Mouse (Mus musculus) left cerebral cortex, adult 11 months (tissue): Measurements from ENCODE around the gene Wdr95.

Experiments
- DNase-seq: peaks from one replicate; pipeline ENCODE4 v3.0.0; 2022; ENCODE audit warnings: low spot score

Wdr95 gene

GRCm38 (mm10) chr5:149623815-149624675, 95.6 kb downstream of the Wdr95 start:
- no peak for DNase-seq

DNA sequence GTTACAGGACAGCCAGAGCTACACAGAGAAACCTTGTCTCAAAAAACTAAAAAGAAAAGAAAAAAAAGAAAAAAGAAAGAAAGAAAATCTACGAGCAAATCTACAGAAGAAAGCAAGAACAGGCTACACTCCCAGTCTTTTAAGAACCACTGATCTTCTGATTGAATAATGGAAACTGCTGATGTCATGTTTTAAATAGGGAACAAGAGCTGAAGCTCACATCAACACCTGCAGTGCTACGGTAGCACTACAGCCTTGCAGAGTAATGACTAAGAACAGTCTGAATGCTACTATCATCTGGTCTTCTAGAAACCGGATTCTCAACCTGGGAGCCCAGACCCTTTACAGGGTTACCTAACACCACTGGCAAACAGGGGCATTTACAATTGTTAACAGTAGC, 97.1 kb downstream of the Wdr95 start:
- no peak for DNase-seq

DNA sequence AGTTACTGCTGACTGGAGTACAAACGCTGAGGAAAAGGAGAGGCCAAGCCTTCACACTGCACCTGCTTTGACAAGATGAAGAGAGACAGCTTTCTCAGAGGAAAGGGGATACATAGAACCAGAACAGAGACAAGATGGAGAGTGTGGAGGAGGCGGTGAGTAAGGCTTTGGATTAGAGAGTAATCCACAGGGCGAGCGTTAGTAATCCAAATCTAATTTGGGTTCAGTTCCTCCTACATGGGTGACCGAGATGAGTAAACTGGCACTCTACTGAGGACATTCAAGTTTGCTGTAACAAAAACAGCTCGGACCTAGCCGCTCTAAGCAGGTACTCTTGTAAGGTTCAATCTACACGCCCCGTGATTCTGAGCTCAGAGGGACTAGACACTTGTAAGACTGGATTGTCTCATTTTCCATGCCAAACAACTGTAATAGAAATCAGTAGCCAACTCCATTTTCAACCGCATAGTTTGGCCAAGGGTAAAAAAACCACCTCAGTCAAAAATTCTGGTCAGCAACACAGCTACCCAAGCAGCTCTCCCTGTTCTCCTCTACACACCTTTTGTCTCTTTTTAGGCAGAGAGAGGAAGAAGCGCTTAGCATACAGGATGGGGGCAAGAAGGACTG, 106.0 kb downstream of the Wdr95 start:
- no peak for DNase-seq

DNA sequence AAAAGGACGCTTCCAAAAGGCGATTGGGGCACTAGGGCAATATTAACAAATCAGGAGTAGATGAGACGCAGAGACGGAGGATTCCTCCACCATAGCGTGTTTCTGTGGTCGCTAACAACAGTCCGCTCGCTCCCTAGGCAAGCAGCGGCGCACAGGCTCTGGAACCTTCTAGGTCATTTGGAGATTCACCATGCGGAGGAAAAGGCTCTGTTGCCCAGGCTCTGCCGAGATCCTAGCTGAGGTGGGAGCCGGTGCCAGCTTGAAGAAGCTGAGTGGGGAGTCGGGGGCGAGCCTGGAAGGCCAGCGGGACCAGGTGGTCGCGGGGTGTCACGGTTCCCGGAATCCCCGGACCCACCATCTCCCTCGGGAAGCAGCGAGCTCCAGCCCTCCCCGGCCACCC, 107.1 kb downstream of the Wdr95 start:
- DNase-seq: no peak

GRCm38 (mm10) chr5:149636075-149636920, 107.8 kb downstream of the Wdr95 start, which contains the start of gene Hsph1:
Hsph1 (minus strand) TSS chr5:149636376.
- peak; percentile 99 for DNase-seq

DNA sequence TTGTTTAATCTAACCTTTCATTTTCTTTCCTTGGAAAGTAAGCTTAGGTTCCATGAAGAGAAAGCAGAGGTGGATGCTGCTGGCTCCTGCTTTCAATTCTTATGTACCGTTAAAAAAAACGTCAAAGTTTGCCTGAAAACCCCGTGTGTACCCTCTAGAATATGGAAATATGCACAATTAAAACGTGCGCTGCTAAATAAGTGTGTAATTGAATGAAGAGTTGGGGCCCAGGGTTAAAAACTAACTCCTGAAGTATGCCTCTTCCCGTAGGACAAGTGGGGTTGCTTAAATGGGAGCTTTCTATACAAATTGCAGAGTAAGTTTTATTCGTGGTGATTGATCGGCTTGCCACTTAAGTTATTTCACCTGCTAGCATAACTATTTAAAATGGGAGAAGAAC, 108.8 kb downstream of the Wdr95 start:
- no peak for DNase-seq

DNA sequence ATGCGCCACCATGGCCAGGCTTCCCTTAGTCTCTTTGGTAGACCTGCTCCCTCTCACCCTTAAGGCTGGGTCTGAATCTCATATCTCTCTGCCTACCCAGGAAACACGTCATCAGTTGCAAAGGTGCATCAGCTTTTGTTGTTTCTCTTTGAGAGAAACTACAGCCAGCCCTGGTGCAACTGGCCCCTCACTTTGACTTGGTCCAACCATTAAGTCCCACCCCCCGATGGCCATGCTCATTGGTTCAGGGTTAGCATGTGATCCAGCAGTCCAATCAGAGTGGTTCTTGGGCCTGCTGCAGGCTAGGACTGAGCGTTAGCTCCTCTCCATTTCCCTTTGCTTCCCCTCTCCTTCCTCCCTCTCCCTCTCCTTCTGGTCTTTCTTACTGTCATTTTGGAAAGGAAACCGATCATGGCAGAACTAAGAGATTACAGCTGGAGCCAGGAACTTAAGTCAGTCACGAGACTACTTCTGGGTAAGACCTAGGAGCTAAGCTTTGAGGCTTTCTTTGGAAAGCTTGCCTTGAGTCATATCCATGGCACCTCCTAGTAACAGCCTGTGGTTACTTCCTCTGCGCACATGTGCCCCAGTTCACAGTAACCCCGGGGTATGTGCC, 112.9 kb downstream of the Wdr95 start:
- DNase-seq: no peak

GRCm38 (mm10) chr5:149642366-149642765, 113.9 kb downstream of the Wdr95 start:
- DNase-seq: no peak

- peak; percentile 43 for DNase-seq
These were observed 114.5 kb downstream of the Wdr95 start for GRCm38 (mm10) chr5:149642783-149643509.

DNA sequence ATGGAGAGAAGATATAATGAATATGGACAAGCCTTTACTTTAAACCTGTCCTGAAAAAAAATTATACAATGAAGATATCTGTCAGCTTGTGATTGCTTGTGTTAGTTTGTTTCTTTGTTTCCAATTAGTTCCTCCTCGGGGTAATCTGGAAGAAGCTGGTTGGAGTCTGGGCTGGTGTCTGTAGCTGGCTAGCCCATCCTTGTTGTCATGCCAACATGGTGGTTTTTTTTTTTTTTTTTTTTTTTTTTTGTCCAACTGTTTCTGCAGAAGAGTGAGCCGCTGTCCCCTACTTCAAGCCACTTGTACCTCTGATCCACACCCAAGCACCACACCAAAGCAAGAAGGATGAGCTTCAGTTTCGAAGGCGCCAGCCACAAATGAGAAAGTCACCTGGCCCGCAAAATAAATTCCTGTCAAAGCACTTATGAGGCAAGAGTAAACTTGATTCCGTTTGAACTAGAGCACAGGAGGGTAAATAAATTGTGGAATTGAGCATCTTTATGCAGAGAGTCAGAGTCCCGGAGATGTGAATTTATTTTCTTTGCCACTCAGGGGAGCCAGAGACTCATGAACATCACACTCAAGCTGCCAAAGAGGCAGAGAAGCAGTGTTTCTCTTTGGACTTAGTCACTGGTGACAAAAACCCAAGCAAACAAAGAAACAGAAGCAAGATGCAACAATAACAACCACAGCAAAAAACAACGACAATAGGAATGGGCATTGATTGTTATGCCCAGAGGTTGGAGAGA, 119.1 kb downstream of the Wdr95 start:
- DNase-seq: no peak

DNA sequence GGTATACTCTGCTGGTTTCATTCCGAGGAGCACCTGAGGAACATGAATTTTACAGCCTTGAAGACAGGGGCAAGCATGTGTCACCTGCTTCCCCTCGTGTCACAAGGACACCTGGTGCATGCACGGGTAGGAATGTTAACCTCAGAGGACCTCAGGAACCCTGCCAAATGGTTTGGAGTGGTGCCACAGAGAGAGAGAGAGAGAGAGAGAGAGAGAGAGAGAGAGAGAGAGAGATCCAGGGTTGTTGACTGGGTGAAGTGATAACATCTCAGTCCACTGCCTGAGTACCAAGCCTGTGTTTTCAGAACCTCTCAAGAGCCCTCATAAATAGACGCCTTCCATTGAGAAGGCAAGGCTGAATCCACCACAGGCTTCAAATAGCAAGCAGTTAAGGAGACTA, 119.7 kb downstream of the Wdr95 start:
- DNase-seq: no peak

DNA sequence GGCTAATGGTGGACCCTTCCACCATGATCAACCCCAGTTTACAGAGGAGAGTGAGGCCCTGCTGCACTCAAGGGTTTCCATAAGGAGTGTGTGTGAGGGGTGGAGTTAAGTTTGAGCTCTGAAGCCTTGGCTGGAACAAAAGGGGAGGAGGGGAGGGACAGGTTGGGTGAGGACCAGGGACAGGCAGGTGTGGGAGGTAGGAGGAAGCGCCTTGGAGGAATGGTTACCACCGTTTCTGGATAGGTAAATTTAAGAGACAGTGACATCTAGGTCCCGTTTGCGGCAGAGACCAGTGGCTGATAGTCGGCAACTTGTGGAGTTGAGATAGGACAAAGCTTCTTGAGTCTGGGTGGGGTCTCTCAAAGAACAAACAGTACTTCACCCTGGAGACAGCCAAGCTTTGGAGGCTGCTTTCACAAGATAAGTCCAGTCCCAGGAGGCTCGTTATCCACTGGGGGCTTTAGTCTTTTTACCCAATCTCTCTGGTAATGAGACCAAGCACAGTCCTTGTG, 120.5 kb downstream of the Wdr95 start:
- DNase-seq: no peak

GRCm38 (mm10) chr5:149649499-149650178, 121.2 kb downstream of the Wdr95 start:
- DNase-seq: no peak

GRCm38 (mm10) chr5:149650179-149650553, 121.7 kb downstream of the Wdr95 start:
- DNase-seq: no peak

DNA sequence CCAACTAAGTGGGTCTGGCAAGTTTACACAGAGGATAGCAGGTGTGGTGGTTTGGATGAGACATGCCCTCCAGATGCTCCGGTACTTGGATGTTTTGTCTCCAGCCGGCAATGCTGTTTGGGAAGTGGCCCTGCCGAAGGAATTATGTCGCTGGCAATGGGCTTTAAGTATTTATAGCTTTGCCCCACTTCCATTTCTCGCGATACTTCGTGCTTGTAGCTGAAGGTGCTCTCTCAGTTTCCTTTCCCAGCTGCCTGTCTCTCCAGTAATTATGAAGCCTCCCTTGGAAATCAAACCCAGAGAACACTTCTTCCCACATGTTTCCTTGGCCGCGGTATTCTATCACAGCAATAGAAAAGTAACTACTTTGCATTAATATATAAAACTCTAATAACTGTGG, 127.2 kb downstream of the Wdr95 start:
- DNase-seq: no peak

GRCm38 (mm10) chr5:149658022-149658421, 129.5 kb downstream of the Wdr95 start:
- DNase-seq: no peak

DNA sequence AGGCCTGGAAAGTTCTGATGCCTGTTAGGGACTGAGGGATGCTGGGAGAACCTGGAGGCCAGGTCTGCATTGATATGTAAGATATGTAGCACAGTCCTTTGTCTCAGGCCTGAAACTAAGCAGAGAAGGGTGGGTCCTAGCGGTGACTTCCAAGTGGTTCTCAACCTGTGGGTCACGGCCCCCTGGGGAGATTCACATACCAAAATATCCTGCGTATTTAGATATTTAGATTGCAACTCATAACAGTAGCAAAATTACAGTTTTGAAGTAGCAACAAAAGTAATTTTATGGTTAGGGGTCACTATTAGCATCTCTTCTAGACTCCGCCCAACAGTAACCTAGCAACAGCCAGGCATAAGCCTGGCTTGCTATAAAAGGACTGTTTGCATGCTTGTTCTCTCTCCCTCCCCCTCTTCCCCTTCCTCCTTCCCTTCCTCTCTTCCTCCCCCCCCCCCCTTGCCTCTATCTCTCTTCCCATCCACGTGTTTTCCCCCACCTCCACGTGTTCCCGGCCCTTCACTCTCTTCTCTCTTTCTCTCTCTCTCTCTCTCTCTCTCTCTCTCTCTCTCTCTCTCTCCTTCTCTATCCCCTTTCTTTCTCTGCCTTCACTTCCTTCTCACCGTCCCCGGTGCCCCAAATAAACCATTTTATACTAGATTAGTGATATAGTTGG, 130.4 kb downstream of the Wdr95 start:
- no peak for DNase-seq

DNA sequence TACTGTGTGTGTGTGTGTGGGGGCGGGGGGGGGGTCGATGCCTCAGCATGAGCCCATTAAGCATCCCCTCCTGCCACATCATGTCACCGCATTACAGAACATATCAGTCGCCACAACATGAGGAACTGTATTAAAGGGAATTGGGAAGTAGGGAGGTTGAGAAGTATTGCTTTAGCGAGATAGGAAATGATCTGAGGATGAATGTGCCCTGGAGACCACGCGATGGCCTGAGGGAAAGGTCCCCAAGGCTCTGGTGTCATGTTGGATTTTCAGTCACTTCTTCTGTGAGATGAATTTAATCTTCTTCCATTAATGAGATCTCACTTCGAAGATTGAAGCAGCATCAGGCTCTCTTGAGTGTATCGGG, 130.9 kb downstream of the Wdr95 start:
- DNase-seq: no peak

- no peak for DNase-seq
These were observed 132.9 kb downstream of the Wdr95 start for GRCm38 (mm10) chr5:149661428-149661827.
